Mouse (Mus musculus): Measurements from ENCODE around the gene Golim4. TPM values are rescaled to one million over a fixed set of nuclear protein-coding genes. Genes with fewer than 3 reads are reported as not detected.

Golim4 gene
- polyA plus RNA-seq, 1 experiment from 2014 or later = 36.3 TPM

DNA sequence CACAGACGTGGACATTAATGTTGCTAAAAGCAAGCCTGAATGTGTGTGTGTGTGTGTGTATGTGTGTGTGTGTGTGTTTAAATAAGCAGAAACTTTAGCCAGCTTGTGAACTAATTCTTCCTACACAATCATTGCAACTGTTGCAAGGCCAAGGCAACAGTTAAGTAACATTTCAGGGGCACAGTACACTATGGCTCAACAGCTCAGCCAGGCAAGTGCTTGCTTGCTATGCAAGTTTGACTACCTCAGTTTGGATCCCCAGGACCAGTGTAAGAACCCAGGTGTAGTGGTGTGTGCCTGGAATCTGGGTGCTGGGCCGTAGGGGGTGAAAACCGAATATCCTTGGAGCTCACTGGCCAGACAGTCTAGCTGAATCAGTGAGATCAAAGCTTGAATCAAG is 2.6 kb downstream of the Golim4 start:
- H3K9me3 ChIP-seq (replicated peaks; ENCODE audit: control insufficient read depth, low read length) = no peaks in the 10 kb centered on the region
- 47% methylated on average over 3 of the region's 3 CpGs for WGBS
- peak overlapping the region; percentile 3; the same call in 1 of the 2 replicates for H3K4me3 ChIP-seq (ENCODE audit: low read depth, low read length)
- DNase-seq (ENCODE audit: low spot score) = no peak
- H3K27ac ChIP-seq (replicated peaks; ENCODE audit: low read depth, low read length) = no peak overlapping the region
- H3K9ac ChIP-seq (replicated peaks; ENCODE audit: low read length) = no peak overlapping the region
- H3K4me2 ChIP-seq (ENCODE audit: low read depth, low read length) = peak overlapping the region; percentile 86
- ATAC-seq (replicated peaks; ENCODE audit: insufficient number of reproducible peaks, low FRiP score, low TSS enrichment, low read depth) = no peak
- 0 out of 2 replicates have a peak, but pooled peaks cover 3% of the 10 kb centered on the region for H3K4me1 ChIP-seq (ENCODE audit: control insufficient read depth, insufficient read depth, low read length)
- H3K27me3 ChIP-seq (ENCODE audit: control insufficient read depth, insufficient read depth, low read length) = no peaks in the 10 kb centered on the region
- H3K36me3 ChIP-seq (replicated peaks; ENCODE audit: control insufficient read depth, insufficient read depth, low read depth, low read length) = no peaks in the 10 kb centered on the region

GRCm38 (mm10) chr3:75952328-75953060 is 4.3 kb downstream of the Golim4 start:
- H3K27ac ChIP-seq (replicated peaks; ENCODE audit: low read depth, low read length) = no peak overlapping the region
- 0 out of 2 replicates have a peak, but pooled peaks cover 3% of the 10 kb centered on the region for H3K4me1 ChIP-seq (ENCODE audit: control insufficient read depth, insufficient read depth, low read length)
- H3K9ac ChIP-seq (replicated peaks; ENCODE audit: low read length) = no peak overlapping the region
- H3K4me2 ChIP-seq (ENCODE audit: low read depth, low read length) = no peak overlapping the region
- no peaks in the 10 kb centered on the region for H3K27me3 ChIP-seq (ENCODE audit: control insufficient read depth, insufficient read depth, low read length)
- no peak overlapping the region for H3K4me3 ChIP-seq (ENCODE audit: low read depth, low read length)
- no peak for ATAC-seq (replicated peaks; ENCODE audit: insufficient number of reproducible peaks, low FRiP score, low TSS enrichment, low read depth)
- no peak for DNase-seq (ENCODE audit: low spot score)
- no peaks in the 10 kb centered on the region for H3K36me3 ChIP-seq (replicated peaks; ENCODE audit: control insufficient read depth, insufficient read depth, low read depth, low read length)
- no peaks in the 10 kb centered on the region for H3K9me3 ChIP-seq (replicated peaks; ENCODE audit: control insufficient read depth, low read length)
- 65% methylated on average over 5 of the region's 5 CpGs for WGBS

DNA sequence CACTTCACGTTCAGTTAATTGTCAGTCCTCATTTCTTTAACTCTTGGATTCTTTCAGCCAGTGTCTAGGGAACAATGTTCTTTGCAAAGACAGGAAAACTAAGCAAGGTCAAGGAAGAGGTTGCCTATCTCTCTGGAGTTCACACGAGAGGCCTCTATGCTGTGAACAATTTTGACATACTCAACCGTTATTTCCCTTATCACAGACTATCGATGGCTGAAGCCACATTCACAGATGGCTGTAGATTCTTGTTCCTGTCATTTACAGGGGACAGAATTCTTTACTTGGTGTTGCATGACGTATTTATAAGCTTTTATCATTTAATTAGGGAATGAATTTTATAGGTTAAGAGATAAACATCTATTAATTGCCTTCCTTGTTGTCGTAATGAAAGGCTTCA is 5.9 kb downstream of the Golim4 start:
- H3K27ac ChIP-seq (replicated peaks; ENCODE audit: low read depth, low read length) = no peak overlapping the region
- WGBS = 88% methylated on average over 6 of the region's 6 CpGs
- H3K9ac ChIP-seq (replicated peaks; ENCODE audit: low read length) = no peak overlapping the region
- no peaks in the 10 kb centered on the region; the same call in 1 of the 2 replicates for H3K36me3 ChIP-seq (replicated peaks; ENCODE audit: control insufficient read depth, insufficient read depth, low read depth, low read length)
- DNase-seq (ENCODE audit: low spot score) (no peak), ATAC-seq (replicated peaks; ENCODE audit: insufficient number of reproducible peaks, low FRiP score, low TSS enrichment, low read depth) (no peak)
- 0 out of 2 replicates have a peak, but pooled peaks cover 3% of the 10 kb centered on the region for H3K4me1 ChIP-seq (ENCODE audit: control insufficient read depth, insufficient read depth, low read length)
- H3K27me3 ChIP-seq (ENCODE audit: control insufficient read depth, insufficient read depth, low read length) = no peaks in the 10 kb centered on the region
- H3K4me3 ChIP-seq (ENCODE audit: low read depth, low read length) = no peak overlapping the region
- no peak overlapping the region for H3K4me2 ChIP-seq (ENCODE audit: low read depth, low read length)
- no peaks in the 10 kb centered on the region for H3K9me3 ChIP-seq (replicated peaks; ENCODE audit: control insufficient read depth, low read length)

DNA sequence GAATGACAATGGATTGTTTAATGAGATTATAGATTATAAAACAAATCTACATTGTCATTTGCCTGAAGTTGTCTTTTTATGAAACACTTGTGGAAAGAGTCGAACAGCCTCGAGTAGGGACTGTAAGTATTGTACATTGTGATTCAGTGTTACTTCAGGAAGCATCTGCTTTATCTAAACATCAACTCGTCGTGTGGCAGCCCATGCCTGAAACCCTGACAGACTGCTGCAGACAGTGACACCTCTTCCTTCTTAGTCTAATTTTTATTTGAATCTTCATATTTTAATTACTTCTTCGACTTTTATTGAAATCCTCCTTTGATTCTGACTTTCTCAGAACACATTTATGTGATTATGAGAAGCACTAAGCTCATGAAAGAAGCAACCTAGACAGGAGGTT is 7.4 kb downstream of the Golim4 start:
- Histone ChIP-seq H3K4me1 (ENCODE audit: control insufficient read depth, insufficient read depth, low read length) (0 out of 2 replicates have a peak, but pooled peaks cover 3% of the 10 kb centered on the region), H3K9me3 (replicated peaks; ENCODE audit: control insufficient read depth, low read length) (no peaks in the 10 kb centered on the region), H3K36me3 (replicated peaks; ENCODE audit: control insufficient read depth, insufficient read depth, low read depth, low read length) (no peaks in the 10 kb centered on the region; the same call in 1 of the 2 replicates), H3K9ac (replicated peaks; ENCODE audit: low read length) (no peak overlapping the region), H3K27ac (replicated peaks; ENCODE audit: low read depth, low read length) (no peak overlapping the region), H3K4me2 (ENCODE audit: low read depth, low read length) (no peak overlapping the region), H3K4me3 (ENCODE audit: low read depth, low read length) (no peak overlapping the region), H3K27me3 (ENCODE audit: control insufficient read depth, insufficient read depth, low read length) (no peaks in the 10 kb centered on the region)
- WGBS = 83% methylated on average over 5 of the region's 5 CpGs
- no peak for DNase-seq (ENCODE audit: low spot score)
- no peak for ATAC-seq (replicated peaks; ENCODE audit: insufficient number of reproducible peaks, low FRiP score, low TSS enrichment, low read depth)

GRCm38 (mm10) chr3:75948541-75949095 is 8.1 kb downstream of the Golim4 start:
- Histone ChIP-seq H3K4me2 (ENCODE audit: low read depth, low read length) (no peak overlapping the region), H3K36me3 (replicated peaks; ENCODE audit: control insufficient read depth, insufficient read depth, low read depth, low read length) (no peaks in the 10 kb centered on the region; the same call in 1 of the 2 replicates), H3K4me3 (ENCODE audit: low read depth, low read length) (no peak overlapping the region), H3K27me3 (ENCODE audit: control insufficient read depth, insufficient read depth, low read length) (no peaks in the 10 kb centered on the region), H3K4me1 (ENCODE audit: control insufficient read depth, insufficient read depth, low read length) (no peaks in the 10 kb centered on the region), H3K9me3 (replicated peaks; ENCODE audit: control insufficient read depth, low read length) (no peaks in the 10 kb centered on the region), H3K9ac (replicated peaks; ENCODE audit: low read length) (no peak overlapping the region), H3K27ac (replicated peaks; ENCODE audit: low read depth, low read length) (no peak overlapping the region)
- 57% methylated on average over 2 of the region's 2 CpGs for WGBS
- ATAC-seq (replicated peaks; ENCODE audit: insufficient number of reproducible peaks, low FRiP score, low TSS enrichment, low read depth) = no peak
- no peak for DNase-seq (ENCODE audit: low spot score)

DNA sequence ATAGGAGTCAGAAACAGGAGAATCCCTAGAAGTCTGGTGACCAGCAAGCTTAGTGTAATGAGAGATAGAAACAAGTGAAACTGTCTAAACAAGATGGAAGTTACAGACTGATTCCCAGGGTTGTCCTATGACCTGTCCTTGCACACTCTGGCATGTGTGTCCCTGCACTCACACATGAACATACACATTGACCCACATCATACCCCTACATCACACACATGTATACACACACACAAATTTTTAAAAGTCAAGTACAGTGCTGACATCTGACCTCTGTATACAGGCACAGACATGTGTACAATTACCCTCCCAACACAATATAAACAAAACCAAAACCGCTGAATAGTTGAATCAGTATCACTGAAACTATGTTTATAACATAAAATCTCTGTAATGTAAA is 8.7 kb downstream of the Golim4 start:
- no peaks in the 10 kb centered on the region for H3K9me3 ChIP-seq (replicated peaks; ENCODE audit: control insufficient read depth, low read length)
- ATAC-seq (replicated peaks; ENCODE audit: insufficient number of reproducible peaks, low FRiP score, low TSS enrichment, low read depth) (no peak), DNase-seq (ENCODE audit: low spot score) (no peak)
- H3K36me3 ChIP-seq (replicated peaks; ENCODE audit: control insufficient read depth, insufficient read depth, low read depth, low read length) = no peaks in the 10 kb centered on the region; the same call in 1 of the 2 replicates
- no peak overlapping the region for H3K4me2 ChIP-seq (ENCODE audit: low read depth, low read length)
- no peak overlapping the region for H3K27ac ChIP-seq (replicated peaks; ENCODE audit: low read depth, low read length)
- H3K4me3 ChIP-seq (ENCODE audit: low read depth, low read length) = no peak overlapping the region
- no peaks in the 10 kb centered on the region for H3K27me3 ChIP-seq (ENCODE audit: control insufficient read depth, insufficient read depth, low read length)
- no peak overlapping the region for H3K9ac ChIP-seq (replicated peaks; ENCODE audit: low read length)
- 90% methylated on average over 1 of the region's 1 CpGs for WGBS
- H3K4me1 ChIP-seq (ENCODE audit: control insufficient read depth, insufficient read depth, low read length) = no peaks in the 10 kb centered on the region

GRCm38 (mm10) chr3:75942303-75943060 is 14.3 kb downstream of the Golim4 start:
- H3K9me3 ChIP-seq (replicated peaks; ENCODE audit: control insufficient read depth, low read length) = no peaks in the 10 kb centered on the region
- no peaks in the 10 kb centered on the region for H3K4me1 ChIP-seq (ENCODE audit: control insufficient read depth, insufficient read depth, low read length)
- H3K4me2 ChIP-seq (ENCODE audit: low read depth, low read length) = no peak overlapping the region
- WGBS = 56% methylated on average over 12 of the region's 12 CpGs
- no peak overlapping the region for H3K27ac ChIP-seq (replicated peaks; ENCODE audit: low read depth, low read length)
- ATAC-seq (replicated peaks; ENCODE audit: insufficient number of reproducible peaks, low FRiP score, low TSS enrichment, low read depth) = peak; percentile 44; the same call in 1 of the 2 replicates
- H3K27me3 ChIP-seq (ENCODE audit: control insufficient read depth, insufficient read depth, low read length) = no peaks in the 10 kb centered on the region
- no peaks in the 10 kb centered on the region; the same call in 1 of the 2 replicates for H3K36me3 ChIP-seq (replicated peaks; ENCODE audit: control insufficient read depth, insufficient read depth, low read depth, low read length)
- DNase-seq (ENCODE audit: low spot score) = no peak
- no peak overlapping the region for H3K9ac ChIP-seq (replicated peaks; ENCODE audit: low read length)
- H3K4me3 ChIP-seq (ENCODE audit: low read depth, low read length) = no peak overlapping the region
